Mouse (Mus musculus) neutrophil, adult 5-6 weeks (primary cell): ENCODE measurements around the gene Tmem151b. TPM values are rescaled to one million over a fixed set of nuclear protein-coding genes. Genes with fewer than 3 reads are reported as not detected.

Experiments used
- ATAC-seq: fragments of 151-379, 151-347 bp; 2 replicates; pipeline ENCODE4 v1.8.0; 2017; ENCODE audit warnings: mild to moderate bottlenecking, moderate TSS enrichment; ENCODE audit not compliant: insufficient number of reproducible peaks, poor library complexity, low FRiP score, severe bottlenecking; ENCODE audit errors: extremely low read depth
- total RNA-seq: library from RNA; stranded (forward); fragments of 200-1000 nt; gene quantifications from 2 replicates; pipeline ENCODE4 v1.2.3, GENCODE M21; 2017

The Tmem151b gene
- total RNA-seq, 1 experiment from 2014 or later, result 0.23 TPM

- ATAC-seq, result peak; percentile 24; the same call in 1 of the 2 replicates
These were observed 35.6 kb upstream of the Tmem151b start for GRCm38 (mm10) chr17:45584939-45585678.

DNA sequence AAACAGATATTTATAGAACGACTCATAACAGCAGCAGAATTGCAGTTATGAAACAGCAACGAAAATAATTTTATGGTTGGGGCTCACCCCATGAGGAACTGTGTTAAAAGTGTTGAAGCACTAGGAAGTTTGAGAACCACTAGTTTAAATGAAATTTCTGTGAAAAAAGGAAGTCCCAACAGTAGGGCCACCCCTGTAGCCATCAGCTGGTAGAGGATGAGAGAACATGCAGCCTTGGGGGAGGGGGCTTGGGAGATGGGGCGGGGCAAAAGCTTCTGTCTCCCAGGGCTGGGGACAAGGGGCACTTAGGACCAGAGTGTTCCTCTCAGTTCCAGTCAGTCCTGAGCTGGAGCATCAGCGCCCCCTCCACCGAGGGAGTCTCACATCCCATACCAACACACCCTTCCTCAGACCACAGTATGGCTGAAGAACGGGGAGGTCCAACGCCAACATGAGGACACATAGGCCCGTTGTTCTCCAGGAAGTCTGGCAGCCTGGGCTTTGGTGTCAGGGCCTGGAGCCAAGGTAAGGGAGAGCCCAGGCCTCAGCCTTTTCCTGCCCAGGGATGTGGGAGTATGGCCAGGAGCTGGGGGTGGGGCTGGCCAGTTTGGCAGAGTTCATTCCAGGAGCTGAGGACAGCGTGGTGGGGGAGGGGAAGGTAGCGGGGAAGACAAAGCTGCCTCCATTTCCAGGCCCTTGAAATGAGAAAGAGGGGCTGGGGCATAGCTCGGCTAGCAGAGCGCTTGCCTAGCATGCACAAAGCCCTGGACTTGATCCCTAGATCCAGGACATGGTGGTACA, 34.8 kb upstream of the Tmem151b start:
- ATAC-seq, result no peak

DNA sequence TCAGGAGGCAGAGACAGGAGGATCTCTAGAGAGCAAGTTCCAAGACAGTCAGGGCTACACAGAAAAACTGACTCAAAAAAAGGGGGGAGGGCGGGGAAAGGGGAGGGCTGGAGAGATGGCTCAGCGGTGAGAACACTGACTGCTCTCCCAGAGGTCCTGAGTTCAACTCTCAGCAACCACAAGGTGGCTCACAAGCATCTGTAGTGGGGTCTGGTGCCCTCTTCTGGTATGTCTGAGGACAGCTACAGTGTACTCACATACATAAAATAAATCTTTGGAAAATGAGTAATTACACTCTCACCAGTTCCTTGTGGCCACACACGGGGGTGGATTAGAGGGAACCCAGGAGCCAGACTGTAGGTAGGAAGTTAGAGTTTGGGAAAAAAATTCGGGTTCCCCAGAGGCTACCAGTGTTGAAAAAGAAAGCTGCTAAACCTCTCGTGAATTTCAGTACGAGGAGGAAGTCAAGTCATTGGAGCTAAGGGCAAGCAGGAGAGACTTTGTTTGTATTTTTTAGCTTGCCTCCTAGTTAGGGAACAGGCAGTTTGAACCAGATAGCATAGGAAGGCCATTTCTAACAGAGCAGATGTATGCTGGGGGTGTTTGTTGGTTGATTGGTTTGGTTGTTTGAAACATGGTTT, 33.4 kb upstream of the Tmem151b start:
- no peak for ATAC-seq

GRCm38 (mm10) chr17:45582188-45582587, 32.7 kb upstream of the Tmem151b start:
- no peak for ATAC-seq

DNA sequence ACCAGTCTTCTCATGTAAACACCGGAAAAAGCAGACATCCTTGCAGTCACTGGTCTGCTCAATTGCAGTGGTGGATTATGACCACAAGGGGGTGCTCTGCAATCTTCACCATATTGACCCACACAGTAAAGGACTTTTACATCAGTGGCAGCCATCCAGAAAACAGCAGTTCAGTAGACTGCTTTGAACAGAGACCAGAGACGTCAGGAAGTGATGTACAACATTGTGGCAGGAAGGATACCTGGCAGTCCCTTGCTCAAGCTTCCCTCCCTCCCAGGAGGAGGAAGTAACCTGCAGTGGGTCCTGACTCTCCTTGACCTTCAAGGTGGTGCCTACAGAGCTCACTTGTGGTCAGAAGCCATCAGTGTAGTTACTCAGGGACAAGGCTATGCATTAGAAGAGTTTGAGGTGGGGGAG, 32.1 kb upstream of the Tmem151b start:
- ATAC-seq, result peak; percentile 68

DNA sequence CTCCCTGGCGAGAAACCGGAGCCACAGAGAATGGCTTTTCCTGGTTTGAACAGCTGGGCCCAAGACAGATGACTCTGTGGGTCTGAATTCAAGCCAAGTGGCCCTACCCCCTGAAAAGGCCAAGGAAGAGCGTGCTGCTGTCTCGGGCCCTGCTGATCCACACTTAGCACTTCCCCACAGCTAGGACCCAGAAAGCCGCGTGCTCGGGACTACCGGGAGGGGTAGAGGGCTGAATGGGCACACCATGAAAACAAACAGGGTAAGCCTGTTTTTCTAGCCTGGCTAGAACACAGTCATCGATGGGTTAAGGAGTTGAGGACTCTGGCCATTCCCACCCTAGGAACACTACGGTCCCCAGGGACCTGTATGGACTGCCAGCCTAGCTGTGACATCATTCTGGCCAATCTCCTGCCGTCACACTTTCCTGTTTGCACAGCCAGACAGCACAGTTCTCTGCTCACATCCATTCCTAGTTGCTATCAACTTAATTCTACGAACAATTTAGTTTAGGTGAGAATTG, 31.5 kb upstream of the Tmem151b start:
- ATAC-seq, result no peak

DNA sequence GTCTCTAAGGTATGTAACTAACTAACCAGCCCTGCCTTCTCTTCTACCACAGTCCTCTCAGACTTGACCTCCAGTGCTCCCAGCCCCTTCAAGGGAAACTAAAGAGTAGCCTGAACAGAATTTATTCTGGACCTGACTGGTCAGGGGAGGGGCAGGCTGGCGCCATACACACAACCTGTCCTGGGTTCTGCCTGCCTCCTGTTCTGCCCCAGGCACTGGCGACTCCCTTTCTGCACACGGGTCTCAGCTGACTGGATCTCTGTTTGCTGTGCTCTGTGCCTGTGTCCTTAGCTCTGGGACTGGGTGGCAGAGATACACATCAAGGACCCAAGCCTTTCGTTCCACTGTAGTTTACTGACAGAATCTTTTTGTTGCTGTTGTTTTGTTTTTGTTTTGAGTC, 30.1 kb upstream of the Tmem151b start:
- ATAC-seq, result no peak

DNA sequence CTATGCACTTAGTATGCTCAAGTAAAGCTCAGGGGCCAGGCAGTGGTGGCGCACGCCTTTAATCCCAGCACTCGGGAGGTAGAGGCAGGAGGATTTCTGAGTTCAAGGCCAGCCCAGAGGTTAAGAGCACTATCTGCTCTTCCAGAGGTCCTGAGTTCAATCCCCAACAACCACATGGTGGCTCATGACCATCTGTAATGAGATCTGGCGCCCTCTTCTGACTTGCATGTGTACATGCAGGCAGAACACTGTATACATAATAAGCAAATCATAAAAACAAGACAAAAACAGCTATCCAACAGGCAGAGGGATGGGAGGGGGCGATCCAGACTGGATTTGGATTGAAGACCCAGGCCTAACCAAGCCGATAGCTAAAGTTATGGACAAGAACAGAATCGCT, 29.4 kb upstream of the Tmem151b start:
- ATAC-seq, result no peak

DNA sequence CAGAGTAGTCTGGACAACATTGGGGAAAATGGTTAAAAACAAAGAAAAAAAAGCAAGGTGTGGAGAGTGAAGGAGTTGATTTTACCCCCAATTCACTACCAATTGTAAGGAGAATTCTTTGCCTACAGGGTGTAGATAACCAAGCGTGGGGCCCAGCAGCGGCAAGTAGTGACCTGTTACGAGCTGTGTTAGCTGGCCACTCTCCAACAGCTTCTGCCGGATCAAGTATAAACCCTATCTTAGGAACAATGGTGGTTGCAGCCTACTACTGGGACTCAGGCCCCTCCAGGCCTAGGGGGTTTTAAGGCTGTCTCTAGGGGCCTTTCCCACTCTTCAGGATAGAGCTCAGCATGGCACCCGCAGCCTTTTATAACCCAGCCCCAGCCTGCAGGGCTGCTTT, 28.8 kb upstream of the Tmem151b start:
- no peak for ATAC-seq

GRCm38 (mm10) chr17:45575123-45575897, 25.8 kb upstream of the Tmem151b start:
- ATAC-seq, result no peak

- ATAC-seq, result peak; percentile 28
These were observed 24.8 kb upstream of the Tmem151b start for GRCm38 (mm10) chr17:45574129-45574761.

GRCm38 (mm10) chr17:45573780-45574123, 24.3 kb upstream of the Tmem151b start:
- ATAC-seq, result peak; percentile 64

- ATAC-seq, result peak; percentile 76
These were observed 23.8 kb upstream of the Tmem151b start, which contains the start of gene Hsp90ab1 for GRCm38 (mm10) chr17:45573087-45573779. Hsp90ab1 (minus strand) TSS chr17:45573271.

DNA sequence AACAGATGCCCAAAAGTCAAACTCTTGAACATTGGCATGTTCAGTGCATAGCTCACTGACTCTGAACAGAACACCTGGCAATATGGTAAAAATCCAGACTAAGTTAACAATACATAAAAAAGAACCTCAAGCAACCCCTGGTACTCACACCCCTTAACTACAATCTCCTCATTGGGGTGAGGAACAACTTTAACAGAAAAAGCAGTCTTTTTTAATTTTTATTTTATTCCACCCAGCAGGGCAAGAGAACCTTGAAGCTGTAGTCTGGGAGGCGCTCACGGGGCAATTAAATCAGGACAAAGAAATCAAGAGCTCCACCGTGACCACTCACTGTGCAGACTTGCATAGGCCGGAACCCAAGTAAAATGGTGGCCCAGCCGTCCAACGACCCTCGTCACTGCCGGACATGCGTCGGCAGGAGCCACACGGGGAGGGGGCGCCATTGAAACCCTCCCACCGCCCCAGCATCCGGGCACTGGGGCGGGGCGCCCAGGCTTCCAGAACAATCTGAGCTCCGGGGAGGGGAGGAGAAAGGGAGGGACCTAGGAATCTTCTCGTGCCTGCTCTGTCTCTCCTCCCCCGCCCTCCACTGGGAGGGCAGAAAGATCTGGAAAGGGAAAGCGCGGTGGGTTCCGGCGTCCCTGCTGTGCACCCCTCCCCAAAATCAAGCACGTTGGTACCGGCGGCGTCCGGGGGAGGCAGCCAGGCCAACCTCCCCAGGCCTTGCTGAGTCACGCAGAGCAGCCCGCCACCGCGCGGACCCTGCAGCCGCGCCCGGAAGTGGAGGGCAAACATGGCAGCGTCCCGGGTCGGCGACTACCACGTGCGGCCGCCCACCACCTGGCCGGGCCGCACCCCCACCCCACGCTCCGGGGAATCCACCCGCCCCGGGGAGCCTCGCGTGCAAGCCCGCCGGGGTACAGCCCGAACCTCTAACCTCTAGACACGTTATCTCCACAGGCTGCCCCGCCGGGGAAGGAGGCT, 22.9 kb upstream of the Tmem151b start:
- ATAC-seq, result 0 out of 2 replicates have a peak, but pooled peaks have one; percentile 4

- no peak for ATAC-seq
These were observed 20.5 kb upstream of the Tmem151b start for GRCm38 (mm10) chr17:45569999-45570398.

DNA sequence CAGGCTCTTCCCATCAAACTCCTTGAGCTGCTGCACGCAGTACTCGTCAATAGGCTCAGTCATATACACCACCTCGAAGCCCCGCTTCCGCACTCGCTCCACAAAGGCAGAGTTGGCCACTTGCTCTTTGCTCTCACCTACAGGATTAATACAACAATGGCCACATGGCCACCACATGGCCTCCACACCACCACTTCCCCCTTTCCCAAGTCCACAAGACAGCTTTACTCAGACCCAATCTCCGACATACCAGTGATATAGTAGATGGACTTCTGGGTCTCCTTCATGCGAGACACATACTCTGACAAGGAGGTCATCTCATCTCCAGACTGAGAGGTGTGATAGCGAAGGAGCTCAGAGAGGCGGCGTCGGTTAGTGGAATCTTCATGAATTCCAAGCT, 19.5 kb upstream of the Tmem151b start:
- ATAC-seq, result no peak

GRCm38 (mm10) chr17:45567162-45567601, 17.7 kb upstream of the Tmem151b start:
- ATAC-seq, result no peak
